Mouse (Mus musculus): ENCODE results near the gene Lims1. TPM values are rescaled to one million over a fixed set of nuclear protein-coding genes. Genes with fewer than 3 reads are reported as not detected.
A peak's percentile ranks its signal among the peaks of the same experiment; 100 is the strongest.

Lims1 gene
- polyA plus RNA-seq, 1 experiment from 2014 or later, result 178 TPM

- no peak for ATAC-seq (ENCODE audit: insufficient number of reproducible peaks, insufficient read depth, low FRiP score, low read depth)
- Histone ChIP-seq H3K9me3 (ENCODE audit: control insufficient read depth, low read depth, low read length) (no peaks in the 10 kb centered on the region), H3K27me3 (ENCODE audit: control insufficient read depth, insufficient read depth, low read length) (no peaks in the 10 kb centered on the region), H3K36me3 (ENCODE audit: control insufficient read depth, insufficient read depth, low read length) (no peaks in the 10 kb centered on the region), H3K4me1 (ENCODE audit: control insufficient read depth, insufficient read depth, low read length) (0 out of 2 replicates have a peak, but pooled peaks cover 2% of the 10 kb centered on the region), H3K4me3 (ENCODE audit: low read depth, low read length) (no peak overlapping the region), H3K9ac (replicated peaks; ENCODE audit: low read depth, low read length) (no peak overlapping the region), H3K4me2 (replicated peaks; ENCODE audit: low read depth, low read length) (no peak overlapping the region), H3K27ac (ENCODE audit: low read length) (no peak overlapping the region)
- 71% methylated on average over 4 of the region's 4 CpGs for WGBS
Measured at GRCm38 (mm10) chr10:58392435-58392834, 69.2 kb downstream of the Lims1 start.

GRCm38 (mm10) chr10:58393026-58394014 is 70.1 kb downstream of the Lims1 start:
- Histone ChIP-seq H3K27me3 (ENCODE audit: control insufficient read depth, insufficient read depth, low read length) (no peaks in the 10 kb centered on the region), H3K4me3 (ENCODE audit: low read depth, low read length) (no peak overlapping the region), H3K4me1 (ENCODE audit: control insufficient read depth, insufficient read depth, low read length) (0 out of 2 replicates have a peak, but pooled peaks cover 2% of the 10 kb centered on the region), H3K36me3 (ENCODE audit: control insufficient read depth, insufficient read depth, low read length) (no peaks in the 10 kb centered on the region), H3K4me2 (replicated peaks; ENCODE audit: low read depth, low read length) (no peak overlapping the region), H3K9ac (replicated peaks; ENCODE audit: low read depth, low read length) (no peak overlapping the region), H3K9me3 (ENCODE audit: control insufficient read depth, low read depth, low read length) (no peaks in the 10 kb centered on the region), H3K27ac (ENCODE audit: low read length) (peak overlapping the region; percentile 48; the same call in 1 of the 2 replicates)
- 76% methylated on average over 7 of the region's 7 CpGs for WGBS
- ATAC-seq (ENCODE audit: insufficient number of reproducible peaks, insufficient read depth, low FRiP score, low read depth), result no peak

- Histone ChIP-seq H3K4me1 (ENCODE audit: control insufficient read depth, insufficient read depth, low read length) (0 out of 2 replicates have a peak, but pooled peaks cover 2% of the 10 kb centered on the region), H3K27me3 (ENCODE audit: control insufficient read depth, insufficient read depth, low read length) (no peaks in the 10 kb centered on the region), H3K4me2 (replicated peaks; ENCODE audit: low read depth, low read length) (no peak overlapping the region), H3K27ac (ENCODE audit: low read length) (peak overlapping the region; percentile 21; the same call in 1 of the 2 replicates), H3K36me3 (ENCODE audit: control insufficient read depth, insufficient read depth, low read length) (peaks cover 4% of the 10 kb centered on the region; the same call in 1 of the 2 replicates), H3K9me3 (ENCODE audit: control insufficient read depth, low read depth, low read length) (no peaks in the 10 kb centered on the region), H3K9ac (replicated peaks; ENCODE audit: low read depth, low read length) (no peak overlapping the region), H3K4me3 (ENCODE audit: low read depth, low read length) (no peak overlapping the region)
- WGBS, result 65% methylated on average over 10 of the region's 10 CpGs
- no peak; the same call in 1 of the 2 replicates for ATAC-seq (ENCODE audit: insufficient number of reproducible peaks, insufficient read depth, low FRiP score, low read depth)
Measured at GRCm38 (mm10) chr10:58394170-58394569, 70.9 kb downstream of the Lims1 start.

GRCm38 (mm10) chr10:58395315-58395714 is 72.0 kb downstream of the Lims1 start:
- Histone ChIP-seq H3K27ac (ENCODE audit: low read length) (no peak overlapping the region), H3K4me1 (ENCODE audit: control insufficient read depth, insufficient read depth, low read length) (0 out of 2 replicates have a peak, but pooled peaks cover 2% of the 10 kb centered on the region), H3K27me3 (ENCODE audit: control insufficient read depth, insufficient read depth, low read length) (no peaks in the 10 kb centered on the region), H3K4me2 (replicated peaks; ENCODE audit: low read depth, low read length) (no peak overlapping the region), H3K9ac (replicated peaks; ENCODE audit: low read depth, low read length) (no peak overlapping the region), H3K4me3 (ENCODE audit: low read depth, low read length) (no peak overlapping the region), H3K36me3 (ENCODE audit: control insufficient read depth, insufficient read depth, low read length) (peaks cover 7% of the 10 kb centered on the region; the same call in 1 of the 2 replicates), H3K9me3 (ENCODE audit: control insufficient read depth, low read depth, low read length) (no peaks in the 10 kb centered on the region)
- ATAC-seq (ENCODE audit: insufficient number of reproducible peaks, insufficient read depth, low FRiP score, low read depth), result no peak
- WGBS, result 79% methylated on average over 4 of the region's 4 CpGs

GRCm38 (mm10) chr10:58395723-58396122 is 72.5 kb downstream of the Lims1 start:
- Histone ChIP-seq H3K9ac (replicated peaks; ENCODE audit: low read depth, low read length) (no peak overlapping the region), H3K4me2 (replicated peaks; ENCODE audit: low read depth, low read length) (no peak overlapping the region), H3K4me3 (ENCODE audit: low read depth, low read length) (no peak overlapping the region), H3K27me3 (ENCODE audit: control insufficient read depth, insufficient read depth, low read length) (no peaks in the 10 kb centered on the region), H3K9me3 (ENCODE audit: control insufficient read depth, low read depth, low read length) (no peaks in the 10 kb centered on the region), H3K36me3 (ENCODE audit: control insufficient read depth, insufficient read depth, low read length) (peaks cover 7% of the 10 kb centered on the region; the same call in 1 of the 2 replicates), H3K4me1 (ENCODE audit: control insufficient read depth, insufficient read depth, low read length) (0 out of 2 replicates have a peak, but pooled peaks cover 2% of the 10 kb centered on the region), H3K27ac (ENCODE audit: low read length) (no peak overlapping the region)
- ATAC-seq (ENCODE audit: insufficient number of reproducible peaks, insufficient read depth, low FRiP score, low read depth), result no peak
- 66% methylated on average over 2 of the region's 2 CpGs for WGBS

GRCm38 (mm10) chr10:58396600-58396999 is 73.3 kb downstream of the Lims1 start:
- H3K27ac ChIP-seq (ENCODE audit: low read length), result no peak overlapping the region
- ATAC-seq (ENCODE audit: insufficient number of reproducible peaks, insufficient read depth, low FRiP score, low read depth), result no peak
- no peak overlapping the region for H3K4me2 ChIP-seq (replicated peaks; ENCODE audit: low read depth, low read length)
- 0 out of 2 replicates have a peak, but pooled peaks cover 2% of the 10 kb centered on the region for H3K4me1 ChIP-seq (ENCODE audit: control insufficient read depth, insufficient read depth, low read length)
- 79% methylated on average over 3 of the region's 3 CpGs for WGBS
- peaks cover 16% of the 10 kb centered on the region for H3K36me3 ChIP-seq (ENCODE audit: control insufficient read depth, insufficient read depth, low read length)
- H3K9me3 ChIP-seq (ENCODE audit: control insufficient read depth, low read depth, low read length), result no peaks in the 10 kb centered on the region
- no peak overlapping the region for H3K9ac ChIP-seq (replicated peaks; ENCODE audit: low read depth, low read length)
- no peaks in the 10 kb centered on the region for H3K27me3 ChIP-seq (ENCODE audit: control insufficient read depth, insufficient read depth, low read length)
- no peak overlapping the region for H3K4me3 ChIP-seq (ENCODE audit: low read depth, low read length)

- no peak for ATAC-seq (ENCODE audit: insufficient number of reproducible peaks, insufficient read depth, low FRiP score, low read depth)
- Histone ChIP-seq H3K4me1 (ENCODE audit: control insufficient read depth, insufficient read depth, low read length) (no peaks in the 10 kb centered on the region), H3K4me2 (replicated peaks; ENCODE audit: low read depth, low read length) (no peak overlapping the region), H3K9ac (replicated peaks; ENCODE audit: low read depth, low read length) (no peak overlapping the region), H3K27ac (ENCODE audit: low read length) (no peak overlapping the region), H3K4me3 (ENCODE audit: low read depth, low read length) (no peak overlapping the region), H3K9me3 (ENCODE audit: control insufficient read depth, low read depth, low read length) (no peaks in the 10 kb centered on the region), H3K36me3 (ENCODE audit: control insufficient read depth, insufficient read depth, low read length) (peaks cover 26% of the 10 kb centered on the region), H3K27me3 (ENCODE audit: control insufficient read depth, insufficient read depth, low read length) (no peaks in the 10 kb centered on the region)
- WGBS, result 94% methylated on average over 8 of the region's 8 CpGs
Measured at GRCm38 (mm10) chr10:58398941-58399340, 75.7 kb downstream of the Lims1 start.

GRCm38 (mm10) chr10:58401838-58402237 is 78.6 kb downstream of the Lims1 start:
- no peak overlapping the region for H3K4me3 ChIP-seq (ENCODE audit: low read depth, low read length)
- no peak for ATAC-seq (ENCODE audit: insufficient number of reproducible peaks, insufficient read depth, low FRiP score, low read depth)
- H3K4me1 ChIP-seq (ENCODE audit: control insufficient read depth, insufficient read depth, low read length), result no peaks in the 10 kb centered on the region
- no peak overlapping the region for H3K9ac ChIP-seq (replicated peaks; ENCODE audit: low read depth, low read length)
- H3K9me3 ChIP-seq (ENCODE audit: control insufficient read depth, low read depth, low read length), result no peaks in the 10 kb centered on the region
- no peak overlapping the region for H3K27ac ChIP-seq (ENCODE audit: low read length)
- 78% methylated on average over 3 of the region's 3 CpGs for WGBS
- peaks cover 31% of the 10 kb centered on the region for H3K36me3 ChIP-seq (ENCODE audit: control insufficient read depth, insufficient read depth, low read length)
- no peak overlapping the region for H3K4me2 ChIP-seq (replicated peaks; ENCODE audit: low read depth, low read length)
- no peaks in the 10 kb centered on the region for H3K27me3 ChIP-seq (ENCODE audit: control insufficient read depth, insufficient read depth, low read length)

Measured in stomach, embryonic 14.5 days (tissue).